Mouse (Mus musculus) left cerebral cortex, adult 2 months (tissue): ENCODE results near the gene Slc15a2. TPM values are rescaled to one million over a fixed set of nuclear protein-coding genes. Genes with fewer than 3 reads are reported as not detected.

ENCODE experiments used
- DNase-seq, 2 experiments: peaks; one replicate each; pipeline ENCODE4 v3.0.0; 2021 to 2022; ENCODE audit warnings: low spot score in 2 of 2, mixed read lengths in 1 of 2; ENCODE audit errors: extremely low spot score in 1 of 2
- H3K27ac ChIP-seq: fragments of 200-600 bp; 2 replicates; pipeline ENCODE4 v1.8.1; 2022
- H3K4me3 ChIP-seq: fragments of 200-600 bp; 2 replicates; pipeline ENCODE4 v1.8.1; 2022
- CTCF ChIP-seq: fragments of 200-600 bp; IDR thresholded peaks from 2 replicates; pipeline ENCODE4 v1.8.1; 2022; ENCODE audit warnings: antibody characterized with exemption, mild to moderate bottlenecking, moderate library complexity
- intact Hi-C: fragments of 180-260 bp; cut with DNase I; formaldehyde crosslinking; loops from one replicate; pipeline ENCODE4 v1.15.1; 2025
- long read RNA-seq, 2 experiments: library from polyadenylated mRNA; stranded (forward); transcript quantifications; one replicate each; pipeline ENCODE4 v2.0.0; 2021; ENCODE audit warnings: borderline mapping rate in 2 of 2
- total RNA-seq, 2 experiments: library from RNA; stranded (reverse); gene quantifications; 2 replicates each; pipeline ENCODE4 v1.2.3; 2021

Gene Slc15a2
- 10 to 100 TPM; 36.5 to 40.2 TPM for total RNA-seq
- long read RNA-seq, experiment 1, transcript Slc15a2-201 (22 exons, 3,994 nt), result major isoform, 25 of 44 reads
- long read RNA-seq, experiment 1, transcript Slc15a2-208 (21 exons, 2,158 nt), result minor isoform, 5 of 44 reads
- long read RNA-seq, experiment 1, partial matches to known transcripts, result 5 of 44 reads
- long read RNA-seq, experiment 1, other reads (novel, unspliced or antisense), result 7 of 44 reads
- long read RNA-seq, experiment 2, transcript Slc15a2-201 (22 exons, 3,994 nt), result major isoform, 34 of 51 reads
- long read RNA-seq, experiment 2, partial matches to known transcripts, result 5 of 51 reads
- long read RNA-seq, experiment 2, other reads (novel, unspliced or antisense), result 9 of 51 reads

- Histone ChIP-seq H3K4me3 (peak within 1 kb of the TSS; percentile 29), H3K27ac (peak within 1 kb of the TSS; percentile 10; the same call in 1 of the 2 replicates)
- no peak for TF ChIP-seq CTCF
- intact Hi-C loops, result no loop called here
- DNase-seq, result peak; percentile 17 to 26
Observed at GRCm38 (mm10) chr16:36784594-36785313, at the start of gene Slc15a2. TSS of gene Slc15a2 (minus strand) at chr16:36784962.

DNA sequence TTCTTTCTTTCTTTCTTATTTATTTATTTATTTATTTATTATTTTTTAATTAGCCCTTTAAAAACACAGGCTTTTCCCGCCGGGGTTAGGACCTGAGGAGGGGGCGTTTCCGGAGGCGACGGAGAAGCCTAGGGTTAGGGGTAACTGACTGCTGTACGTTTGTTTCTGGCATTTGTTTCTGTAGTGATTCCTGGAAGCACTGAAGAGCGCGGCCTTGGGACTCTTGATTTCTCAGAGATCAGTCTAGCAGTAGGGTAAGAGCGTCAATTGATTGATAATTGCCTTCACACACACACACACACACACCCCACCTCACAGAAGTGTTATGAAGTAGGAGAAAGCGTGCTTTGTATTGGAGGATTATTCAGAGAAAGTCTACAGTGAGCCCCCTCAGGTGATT, 44.1 kb upstream of the Slc15a2 start:
- intact Hi-C loops, result loop anchor here (2.0 to 10.0 kb wide), 3 partner anchors 182 to 784 kb away; partner anchors contain the start of genes Ccdc58, Fam162a, Polq and Wdr5b
- peak overlapping the region; percentile 81 for H3K27ac ChIP-seq
- no peak for TF ChIP-seq CTCF

GRCm38 (mm10) chr16:36828054-36828786, 43.5 kb upstream of the Slc15a2 start, which contains the start of gene Iqcb1:
TSS of gene Iqcb1 (plus strand) at chr16:36828385.
- no peak for TF ChIP-seq CTCF
- intact Hi-C loops, result loop anchor here (2.0 to 10.0 kb wide), 3 partner anchors 183 to 783 kb away; partner anchors contain the start of genes Ccdc58, Fam162a, Polq and Wdr5b
- peak within 1 kb of the TSS; percentile 81 for H3K27ac ChIP-seq

More for the DNA sequence above, 44.1 kb upstream of the Slc15a2 start:
- H3K4me3 ChIP-seq, result peak overlapping the region; percentile 93
- no peak for DNase-seq

DNA sequence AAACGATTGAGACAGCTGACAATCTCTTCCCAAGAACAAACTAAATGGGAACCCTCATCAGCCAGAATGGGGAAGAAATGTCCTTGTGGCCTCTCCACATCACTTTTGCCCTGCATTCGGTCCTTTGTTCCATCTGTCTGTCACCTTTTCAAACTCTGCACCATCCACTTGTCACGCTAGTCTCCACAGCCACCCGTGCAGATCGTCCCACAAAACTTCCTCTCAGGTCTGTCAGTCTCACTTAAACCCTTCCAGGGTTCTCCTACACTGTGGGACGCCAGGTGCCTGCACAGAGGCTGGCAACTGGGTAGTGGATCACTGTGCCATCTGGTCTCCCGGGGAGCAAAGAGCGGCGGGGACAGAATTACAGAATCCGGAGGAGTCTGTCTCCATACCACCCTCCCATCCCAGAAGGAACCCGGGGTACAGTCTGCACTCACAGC, 42.9 kb upstream of the Slc15a2 start:
- H3K4me3 ChIP-seq, result peak overlapping the region; percentile 93
- intact Hi-C loops, result loop anchor here (2.0 to 10.0 kb wide), 3 partner anchors 183 to 783 kb away; partner anchors contain the start of genes Ccdc58, Fam162a, Polq and Wdr5b
- TF ChIP-seq CTCF, result no peak
- no peak for DNase-seq
- H3K27ac ChIP-seq, result no peak overlapping the region

More at GRCm38 (mm10) chr16:36828054-36828786, 43.5 kb upstream of the Slc15a2 start, which contains the start of gene Iqcb1:
- peak; percentile 77 to 84 for DNase-seq
- H3K4me3 ChIP-seq, result peak within 1 kb of the TSS; percentile 93

GRCm38 (mm10) chr16:36821474-36821873, 36.7 kb upstream of the Slc15a2 start:
- Histone ChIP-seq H3K4me3 (no peak overlapping the region), H3K27ac (no peak overlapping the region)
- intact Hi-C loops, result loop anchor here (10.0 kb wide), 1 partner anchor 777 kb away; the partner anchor contains the start of gene Wdr5b
- TF ChIP-seq CTCF, result no peak
- DNase-seq, result no peak

GRCm38 (mm10) chr16:36820747-36821146, 36.0 kb upstream of the Slc15a2 start:
- Histone ChIP-seq H3K27ac (no peak overlapping the region), H3K4me3 (no peak overlapping the region)
- TF ChIP-seq CTCF, result no peak
- DNase-seq, result no peak
- intact Hi-C loops, result loop anchor here (10.0 kb wide), 1 partner anchor 776 kb away; the partner anchor contains the start of gene Wdr5b

DNA sequence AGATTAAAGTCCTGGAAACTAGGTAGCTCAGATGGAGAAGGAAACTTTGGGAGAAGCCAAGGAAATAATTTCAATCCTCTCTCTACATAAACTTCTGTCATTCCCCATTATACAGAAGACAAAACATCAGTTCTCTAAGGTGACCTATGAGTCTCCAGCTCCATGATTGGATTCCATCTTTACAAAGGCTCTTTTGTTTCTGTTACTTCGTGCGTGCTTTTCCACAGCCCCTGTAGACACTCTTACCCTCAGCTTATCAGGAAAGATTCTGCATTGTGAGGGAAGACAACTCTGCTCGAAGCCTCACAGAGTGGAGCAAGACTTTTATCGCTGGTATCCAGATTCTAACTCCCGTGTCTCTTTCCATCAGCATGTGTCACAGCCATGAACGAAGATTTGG, 35.3 kb upstream of the Slc15a2 start:
- no peak for TF ChIP-seq CTCF
- H3K27ac ChIP-seq, result no peak overlapping the region
- no peak for DNase-seq
- intact Hi-C loops, result loop anchor here (10.0 kb wide), 1 partner anchor 775 kb away; the partner anchor contains the start of gene Wdr5b
- H3K4me3 ChIP-seq, result no peak overlapping the region

DNA sequence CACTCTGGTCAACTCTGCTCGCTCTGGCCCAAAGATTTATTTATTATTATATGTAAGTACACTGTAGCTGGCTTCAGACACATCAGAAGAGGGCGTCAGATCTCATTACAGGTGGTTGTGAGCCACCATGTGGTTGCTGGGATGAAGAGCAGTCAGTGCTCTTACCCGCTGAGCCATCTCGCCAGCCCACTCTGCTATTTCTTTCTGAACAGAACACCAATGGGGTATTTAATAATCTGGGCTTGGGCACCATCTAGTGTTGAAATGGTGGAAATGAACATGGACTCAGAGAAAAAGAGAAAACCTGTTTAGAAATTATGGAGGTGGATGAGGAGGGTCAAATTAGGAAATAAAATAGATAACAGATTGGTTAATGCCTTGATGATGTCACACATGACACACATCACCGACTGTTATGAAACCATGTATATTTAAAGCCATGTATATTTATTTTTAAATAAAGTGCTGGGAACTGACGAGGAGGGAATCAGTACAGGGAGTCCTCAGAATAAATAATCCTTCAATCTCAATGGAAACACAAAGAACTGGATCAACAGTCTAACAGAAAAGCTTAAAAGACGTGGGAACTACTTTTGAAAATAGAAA, 32.7 kb upstream of the Slc15a2 start:
- peak; percentile 92 for TF ChIP-seq CTCF
- peak; percentile 59 to 77 for DNase-seq
- intact Hi-C loops, result loop anchor here (1.0 to 2.0 kb wide), 3 partner anchors 93 to 344 kb away; no protein-coding TSS in a partner anchor
- Histone ChIP-seq H3K27ac (no peak overlapping the region), H3K4me3 (no peak overlapping the region)

DNA sequence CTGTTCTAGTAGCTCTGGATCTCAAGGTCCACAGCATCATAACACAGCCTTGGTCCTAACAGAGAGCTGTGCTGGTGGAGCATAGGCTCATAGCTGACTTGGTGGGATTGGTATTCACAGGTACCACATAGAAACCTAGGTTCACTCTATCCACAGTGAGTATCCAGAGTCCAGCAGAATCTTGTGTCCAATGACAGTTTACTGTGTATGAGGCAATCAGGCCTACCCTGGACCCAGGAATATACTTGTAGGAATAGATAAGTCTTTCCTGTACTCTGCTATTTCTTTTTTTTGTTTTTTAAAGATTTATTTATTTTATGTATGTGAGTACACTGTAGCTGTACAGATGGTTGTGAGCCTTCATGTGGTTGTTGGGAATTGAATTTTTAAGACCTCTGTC, 32.2 kb upstream of the Slc15a2 start:
- no peak overlapping the region for H3K27ac ChIP-seq
- TF ChIP-seq CTCF, result no peak
- DNase-seq, result no peak
- H3K4me3 ChIP-seq, result no peak overlapping the region
- intact Hi-C loops, result loop anchor here (1.0 to 2.0 kb wide), 3 partner anchors 93 to 344 kb away; no protein-coding TSS in a partner anchor

GRCm38 (mm10) chr16:36813680-36814079, 28.9 kb upstream of the Slc15a2 start:
- Histone ChIP-seq H3K27ac (no peak overlapping the region), H3K4me3 (no peak overlapping the region)
- TF ChIP-seq CTCF, result no peak
- intact Hi-C loops, result no loop called here
- no peak for DNase-seq
